Mouse (Mus musculus) heart, embryonic 11.5 days (tissue): ENCODE measurements at regions not wholly inside any gene's neighbourhood (a gene's known extent, or its start where the extent isn't known, plus 50 kb on each side); places are given as distances from the start of the nearest gene placed in this dataset.

ENCODE experiments used
- ATAC-seq: fragments of 200-750 bp; cut with Nextera tagmentation; replicated peaks from 2 replicates; pipeline ENCODE4 v1.8.0; 2017; ENCODE audit warnings: moderate library complexity; ENCODE audit not compliant: insufficient number of reproducible peaks, low FRiP score, low TSS enrichment
- H3K27ac ChIP-seq: fragments of 300-500 bp; sonication (generic); 2 replicates; pipeline ENCODE4 v1.5.1; 2014; ENCODE audit warnings: mild to moderate bottlenecking, low read depth, low read length
- H3K27me3 ChIP-seq: fragments of 300-500 bp; sonication (generic); 2 replicates; pipeline ENCODE4 v1.6.1; 2014; ENCODE audit warnings: mild to moderate bottlenecking, low read length, mixed read lengths; ENCODE audit not compliant: control insufficient read depth, insufficient read depth
- H3K36me3 ChIP-seq: fragments of 300-500 bp; sonication (generic); 2 replicates; pipeline ENCODE4 v1.6.1; 2014; ENCODE audit warnings: mild to moderate bottlenecking, low read length, moderate library complexity, mixed read lengths; ENCODE audit not compliant: control insufficient read depth, insufficient read depth
- H3K4me1 ChIP-seq: fragments of 300-500 bp; sonication (generic); 2 replicates; pipeline ENCODE4 v1.6.1; 2014; ENCODE audit warnings: low read length; ENCODE audit not compliant: control insufficient read depth, insufficient read depth
- H3K4me2 ChIP-seq: fragments of 300-500 bp; sonication (generic); 2 replicates; pipeline ENCODE4 v1.6.1; 2014; ENCODE audit warnings: mild to moderate bottlenecking, moderate library complexity
- H3K4me3 ChIP-seq: fragments of 300-500 bp; sonication (generic); 2 replicates; pipeline ENCODE4 v1.5.1; 2014; ENCODE audit warnings: low read depth, low read length
- H3K9ac ChIP-seq: fragments of 300-500 bp; sonication (generic); 2 replicates; pipeline ENCODE4 v1.6.1; 2014; ENCODE audit warnings: mild to moderate bottlenecking, low read depth, low read length, moderate library complexity
- H3K9me3 ChIP-seq: fragments of 300-500 bp; sonication (generic); replicated peaks from 2 replicates; pipeline ENCODE4 v1.6.1; 2016; ENCODE audit warnings: low read length; ENCODE audit not compliant: control insufficient read depth
- WGBS: fragments of 180-500 bp; shearing (Covaris S2); extraction: QIAGEN DNeasy Blood & Tissue Kit; methylation state at CpG from one replicate; pipeline ENCODE4 v1.1.7; 2014; ENCODE audit not compliant: insufficient replicate concordance; 5-methylcytosine and 5-hydroxymethylcytosine counted together

DNA sequence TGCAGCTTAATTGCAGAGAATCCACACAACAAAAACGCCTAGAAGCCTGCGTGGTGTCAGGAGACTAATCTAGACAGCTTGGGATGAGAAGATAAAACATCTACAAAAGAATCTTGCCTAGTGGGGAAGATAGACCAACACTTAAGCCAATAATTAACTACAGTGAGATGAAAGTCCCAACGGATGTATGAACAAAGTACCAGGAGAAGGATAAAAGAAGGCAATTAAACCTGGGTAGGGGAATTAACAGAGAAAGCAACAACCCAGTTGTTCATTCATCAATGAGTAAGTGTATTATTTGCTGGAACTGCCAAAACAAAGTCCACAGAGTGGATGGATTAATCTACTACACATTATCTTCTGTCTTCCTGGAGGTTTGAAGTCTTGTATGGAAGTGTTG lies 99.8 kb downstream of the Olfm4 start:
- Histone ChIP-seq H3K9ac (no peak overlapping the region), H3K36me3 (no peaks in the 10 kb centered on the region), H3K4me3 (no peak overlapping the region), H3K4me1 (no peaks in the 10 kb centered on the region), H3K27me3 (no peaks in the 10 kb centered on the region), H3K9me3 (0 out of 2 replicates have a peak, but pooled peaks cover 1% of the 10 kb centered on the region), H3K27ac (no peak overlapping the region), H3K4me2 (no peak overlapping the region)
- 66% methylated on average over 3 of the region's 3 CpGs for WGBS
- no peak for ATAC-seq

DNA sequence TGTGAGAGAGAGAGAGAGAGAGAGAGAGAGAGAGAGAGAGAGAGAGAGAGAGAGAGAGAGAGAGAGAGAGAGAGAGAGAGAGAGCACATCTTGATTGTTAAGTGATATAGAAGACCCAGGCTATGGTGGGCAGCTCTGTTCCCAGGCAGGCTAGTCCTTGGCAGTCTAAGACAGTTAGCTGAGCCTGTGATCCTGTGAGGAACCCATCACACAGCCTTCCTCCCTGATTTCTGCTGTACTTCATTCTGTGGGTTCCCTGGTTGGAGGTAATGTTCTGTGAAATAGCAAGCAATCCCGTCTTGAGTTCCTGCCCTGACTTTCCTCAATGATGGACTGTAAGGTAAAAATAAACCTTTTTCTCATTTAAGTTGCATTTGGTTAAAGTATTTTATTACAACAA lies 113.4 kb downstream of the Olfm4 start:
- no peak overlapping the region for H3K4me2 ChIP-seq
- no peak overlapping the region for H3K27ac ChIP-seq
- ATAC-seq, result no peak
- H3K9me3 ChIP-seq, result no peaks in the 10 kb centered on the region
- no peak overlapping the region for H3K4me3 ChIP-seq
- no peaks in the 10 kb centered on the region for H3K4me1 ChIP-seq
- 64% methylated on average over 1 of the region's 1 CpGs for WGBS
- H3K36me3 ChIP-seq, result no peaks in the 10 kb centered on the region
- H3K9ac ChIP-seq, result no peak overlapping the region
- no peaks in the 10 kb centered on the region for H3K27me3 ChIP-seq

GRCm38 (mm10) chr14:80113115-80113687 lies 129.3 kb downstream of the Olfm4 start:
- H3K4me1 ChIP-seq, result no peaks in the 10 kb centered on the region
- H3K9me3 ChIP-seq, result no peaks in the 10 kb centered on the region
- H3K27me3 ChIP-seq, result no peaks in the 10 kb centered on the region
- no peak for ATAC-seq
- H3K4me2 ChIP-seq, result no peak overlapping the region
- no peak overlapping the region for H3K27ac ChIP-seq
- 81% methylated on average over 6 of the region's 6 CpGs for WGBS
- H3K4me3 ChIP-seq, result no peak overlapping the region
- H3K36me3 ChIP-seq, result no peaks in the 10 kb centered on the region
- no peak overlapping the region for H3K9ac ChIP-seq

DNA sequence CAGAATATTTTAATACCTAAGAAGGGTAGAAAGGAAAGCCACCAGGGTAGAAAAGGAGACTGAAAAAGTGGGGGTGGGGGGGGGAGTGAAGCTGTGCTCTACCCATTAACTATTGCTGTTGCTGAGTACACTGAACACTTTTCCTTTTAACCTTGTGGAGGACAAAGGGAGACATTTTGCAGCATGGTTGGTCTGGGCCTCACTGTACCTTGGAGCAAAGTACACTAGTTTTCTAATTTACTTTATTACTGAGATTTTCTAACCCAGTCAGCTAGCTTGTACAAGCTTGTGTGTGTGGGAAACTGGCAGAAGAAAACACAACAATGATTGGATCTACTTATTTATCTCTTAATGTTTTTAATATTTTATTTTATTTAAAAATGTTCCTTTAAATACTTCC lies 130.4 kb downstream of the Olfm4 start:
- Histone ChIP-seq H3K36me3 (no peaks in the 10 kb centered on the region), H3K4me3 (no peak overlapping the region), H3K4me2 (no peak overlapping the region), H3K27ac (no peak overlapping the region), H3K9ac (no peak overlapping the region), H3K9me3 (no peaks in the 10 kb centered on the region), H3K27me3 (no peaks in the 10 kb centered on the region), H3K4me1 (no peaks in the 10 kb centered on the region)
- ATAC-seq, result no peak

- Histone ChIP-seq H3K4me3 (no peak overlapping the region), H3K27ac (no peak overlapping the region), H3K27me3 (no peaks in the 10 kb centered on the region), H3K36me3 (no peaks in the 10 kb centered on the region), H3K9ac (no peak overlapping the region), H3K4me1 (no peaks in the 10 kb centered on the region), H3K9me3 (no peaks in the 10 kb centered on the region), H3K4me2 (no peak overlapping the region)
- 65% methylated on average over 4 of the region's 4 CpGs for WGBS
- ATAC-seq, result no peak
These were observed 141.3 kb downstream of the Olfm4 start for GRCm38 (mm10) chr14:80125156-80125555.

DNA sequence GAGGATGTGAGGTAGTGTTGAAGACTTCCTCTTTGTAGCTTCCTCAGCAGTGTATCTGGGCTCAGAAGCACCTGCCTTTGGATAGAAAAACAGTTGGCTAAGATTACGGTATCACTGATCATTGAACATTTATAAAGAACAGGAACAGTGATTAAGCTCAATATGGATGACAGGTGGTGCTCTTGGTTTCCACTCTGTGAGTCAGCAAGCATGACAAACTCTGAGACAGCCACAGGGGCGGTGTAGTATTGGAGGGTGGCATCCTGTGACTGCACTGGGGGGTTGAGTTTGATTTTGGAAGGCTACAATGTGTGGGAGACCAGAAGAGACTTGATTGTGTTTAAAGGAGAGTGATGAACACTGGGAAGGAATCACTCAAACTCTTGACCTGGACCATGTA lies 144.3 kb downstream of the Olfm4 start:
- ATAC-seq, result no peak
- Histone ChIP-seq H3K9me3 (no peaks in the 10 kb centered on the region), H3K4me2 (no peak overlapping the region), H3K27me3 (no peaks in the 10 kb centered on the region), H3K27ac (no peak overlapping the region), H3K36me3 (no peaks in the 10 kb centered on the region), H3K9ac (no peak overlapping the region), H3K4me3 (no peak overlapping the region), H3K4me1 (no peaks in the 10 kb centered on the region)
- WGBS, result 81% methylated on average over 2 of the region's 2 CpGs

DNA sequence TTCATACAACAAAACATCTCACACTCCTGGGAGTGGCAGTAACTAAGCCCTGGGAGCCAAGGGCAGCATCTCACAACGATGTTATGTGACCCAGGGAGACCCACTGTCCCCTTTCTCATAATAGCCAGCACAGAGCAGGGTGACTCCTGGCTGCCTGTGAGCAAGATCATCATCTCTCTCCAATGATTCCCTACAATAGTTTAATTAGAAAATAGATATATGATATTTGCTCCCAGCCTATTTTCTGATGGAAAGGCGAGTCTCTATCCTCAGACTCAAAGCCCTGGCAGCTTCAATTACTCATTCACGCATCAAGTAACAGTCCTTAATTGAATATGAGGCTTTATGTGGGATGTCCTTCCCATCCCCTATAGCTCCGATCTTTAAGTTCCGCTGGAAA lies 153.7 kb downstream of the Olfm4 start:
- Histone ChIP-seq H3K36me3 (no peaks in the 10 kb centered on the region), H3K4me3 (no peak overlapping the region), H3K4me2 (no peak overlapping the region), H3K9me3 (no peaks in the 10 kb centered on the region), H3K27me3 (no peaks in the 10 kb centered on the region), H3K9ac (no peak overlapping the region), H3K4me1 (no peaks in the 10 kb centered on the region), H3K27ac (no peak overlapping the region)
- ATAC-seq, result no peak
- WGBS, result 70% methylated on average over 5 of the region's 5 CpGs

DNA sequence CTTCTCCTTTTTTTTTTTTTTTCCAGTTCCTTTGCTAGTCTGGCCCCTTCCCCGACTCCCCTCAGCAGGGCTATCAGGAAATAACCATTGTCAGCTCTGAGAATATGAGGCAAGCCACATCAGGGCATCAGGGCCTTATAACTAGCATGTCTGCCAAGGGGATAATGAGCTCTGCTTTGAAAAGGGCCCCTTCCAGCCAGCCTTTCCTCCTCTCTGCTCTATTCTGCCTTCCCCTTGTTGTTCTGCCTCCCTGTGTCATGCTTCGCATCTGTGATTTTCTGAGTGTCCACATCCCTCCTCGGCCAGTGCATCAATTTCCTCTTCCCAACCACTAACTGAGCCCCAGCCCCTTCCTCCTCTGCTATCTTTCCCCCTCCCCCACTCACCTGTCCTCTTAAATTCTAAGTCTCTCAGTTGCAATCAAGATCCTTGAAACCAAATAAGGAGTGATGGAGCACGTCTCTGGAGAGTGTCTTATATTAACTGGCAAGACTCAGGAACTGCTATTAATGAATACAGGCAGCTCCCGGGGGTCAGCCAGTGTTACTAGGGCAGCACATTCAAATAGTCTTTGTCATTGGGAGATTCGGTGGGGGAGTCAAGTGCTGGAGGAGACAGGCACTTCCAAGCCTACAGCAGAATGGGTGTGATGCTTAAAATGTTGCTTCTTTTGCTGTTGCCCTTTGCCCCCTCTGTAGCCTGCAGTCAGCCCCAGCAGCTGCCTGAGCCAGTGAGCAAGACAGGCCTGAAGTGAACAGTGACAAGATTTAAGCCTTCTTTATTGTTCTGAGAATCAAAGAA lies 155.3 kb downstream of the Olfm4 start:
- ATAC-seq, result no peak
- H3K9ac ChIP-seq, result no peak overlapping the region
- H3K27ac ChIP-seq, result no peak overlapping the region
- no peaks in the 10 kb centered on the region for H3K27me3 ChIP-seq
- no peaks in the 10 kb centered on the region for H3K36me3 ChIP-seq
- no peak overlapping the region for H3K4me3 ChIP-seq
- H3K9me3 ChIP-seq, result no peaks in the 10 kb centered on the region
- no peak overlapping the region for H3K4me2 ChIP-seq
- no peaks in the 10 kb centered on the region for H3K4me1 ChIP-seq
- WGBS, result 47% methylated on average over 6 of the region's 6 CpGs

DNA sequence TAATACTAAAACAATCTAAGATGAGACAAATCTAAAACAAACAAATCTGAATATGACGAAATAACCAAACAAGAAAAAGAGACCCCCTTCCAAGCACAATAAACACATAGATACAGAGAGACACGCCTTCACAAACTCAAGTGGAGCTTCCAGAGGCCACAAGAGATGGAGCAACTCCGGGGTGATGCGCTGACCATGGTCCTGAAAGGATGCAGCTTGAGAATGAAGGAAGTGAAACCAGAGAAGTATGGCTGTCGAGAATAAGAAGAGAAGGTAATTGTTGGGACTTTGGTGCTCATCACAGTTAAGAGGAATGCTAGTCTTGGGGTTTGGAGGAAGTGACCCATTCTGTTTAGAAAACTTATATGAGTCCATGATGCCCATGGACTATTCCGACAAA lies 173.1 kb downstream of the Olfm4 start:
- Histone ChIP-seq H3K4me1 (no peaks in the 10 kb centered on the region), H3K9ac (no peak overlapping the region), H3K9me3 (no peaks in the 10 kb centered on the region), H3K4me2 (no peak overlapping the region), H3K27ac (no peak overlapping the region), H3K27me3 (no peaks in the 10 kb centered on the region), H3K36me3 (no peaks in the 10 kb centered on the region), H3K4me3 (no peak overlapping the region)
- ATAC-seq, result no peak
- WGBS, result 39% methylated on average over 6 of the region's 6 CpGs
